Mouse (Mus musculus) mouse embryonic stem cell (cell line): ENCODE measurements around the gene Pgpep1l.

Source experiments
- in situ Hi-C, 2 experiments: fragments of 300-500 bp; cut with MboI; formaldehyde crosslinking; loops; 1 replicate in 1 of 2; 3 replicates in 1 of 2; pipeline ENCODE4 v1.14.3; 2019 to 2020; ENCODE audit warnings: low sequenced_read_pairs in 2 of 2, low pct_unique_long_range_greater_than_20kb in 1 of 2, mixed read lengths in 1 of 2; ENCODE audit not compliant: unreplicated experiment in 1 of 2

Pgpep1l gene

DNA sequence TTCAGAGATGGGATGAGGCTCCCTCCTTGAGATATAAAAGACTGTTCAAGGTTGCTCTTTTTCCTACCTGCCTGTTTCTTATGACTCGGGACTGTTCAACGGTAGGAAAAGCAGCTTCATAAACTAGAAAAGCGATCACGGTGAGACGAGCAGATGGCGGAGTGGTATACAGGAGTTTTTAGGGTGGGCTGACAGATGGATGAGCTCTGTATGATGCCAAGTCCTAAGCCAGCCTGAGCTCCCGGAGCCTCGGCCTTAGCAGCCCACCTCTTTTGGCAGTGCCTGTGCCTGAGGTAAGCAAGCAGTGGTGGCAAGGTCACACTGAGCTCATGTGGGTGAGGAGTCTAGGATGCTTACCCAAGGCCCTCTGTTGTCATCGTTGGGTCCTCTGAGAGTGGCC is 33.2 kb downstream of the Pgpep1l start:
- in situ Hi-C loops = no loop called here

DNA sequence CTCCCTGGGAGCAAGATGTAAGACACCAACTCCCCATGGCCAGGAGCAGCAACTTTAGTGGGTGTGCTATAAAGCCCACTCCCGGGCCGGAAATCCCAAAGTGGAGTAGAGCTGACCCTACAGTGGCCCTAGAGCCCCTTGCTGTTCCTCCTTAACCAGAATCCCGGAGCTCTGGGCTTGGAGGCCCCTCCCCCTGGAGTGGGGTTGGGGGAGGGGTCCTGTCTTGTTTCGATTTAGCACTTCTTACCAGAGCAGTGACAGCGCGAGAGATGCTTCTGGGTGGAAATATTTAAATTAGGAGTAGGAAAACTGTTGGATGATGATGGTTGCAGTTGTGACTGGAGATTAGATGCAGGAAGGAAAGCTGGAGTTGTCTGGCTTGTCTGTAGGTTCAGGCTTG is 35.5 kb downstream of the Pgpep1l start:
- in situ Hi-C loops = no loop called here

DNA sequence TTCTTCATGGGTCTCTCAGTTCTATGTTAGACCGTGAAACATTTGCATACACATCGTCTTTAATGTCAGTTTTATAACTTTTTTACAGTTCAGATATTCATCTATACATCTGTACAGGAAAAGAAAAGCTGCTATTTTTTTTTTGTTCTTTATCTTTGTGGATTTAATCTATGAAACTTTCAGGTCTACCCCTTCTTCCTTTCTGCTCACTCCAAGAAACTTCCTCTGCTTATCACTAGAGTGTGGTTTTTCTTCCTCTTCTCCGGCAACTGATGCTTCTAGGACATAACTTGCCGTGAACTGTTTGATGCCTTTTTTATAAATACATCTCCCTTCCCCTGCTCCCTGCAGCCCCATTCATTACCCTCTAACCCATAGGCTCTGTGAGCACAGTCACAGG is 36.4 kb downstream of the Pgpep1l start:
- in situ Hi-C loops = no loop called here

DNA sequence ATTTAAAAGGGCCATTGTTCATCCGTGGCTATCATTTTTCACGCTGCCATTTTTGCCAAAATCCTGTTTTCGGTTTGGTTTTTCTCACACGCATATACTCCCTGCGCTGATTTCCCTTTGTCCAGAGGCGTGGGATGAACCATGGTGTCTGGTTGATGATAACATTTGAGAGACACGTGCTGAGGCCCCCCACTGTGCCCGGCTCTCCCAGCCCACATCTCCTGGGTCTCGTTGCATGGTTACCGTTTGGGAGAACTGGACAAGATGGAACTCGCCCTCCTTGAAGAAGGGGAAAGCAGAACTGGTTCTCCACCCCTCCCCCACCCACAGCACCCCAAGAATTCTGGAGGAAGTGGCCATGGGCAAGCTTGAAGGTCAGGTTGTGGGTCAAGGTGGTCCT is 37.0 kb downstream of the Pgpep1l start:
- in situ Hi-C loops = no loop called here

DNA sequence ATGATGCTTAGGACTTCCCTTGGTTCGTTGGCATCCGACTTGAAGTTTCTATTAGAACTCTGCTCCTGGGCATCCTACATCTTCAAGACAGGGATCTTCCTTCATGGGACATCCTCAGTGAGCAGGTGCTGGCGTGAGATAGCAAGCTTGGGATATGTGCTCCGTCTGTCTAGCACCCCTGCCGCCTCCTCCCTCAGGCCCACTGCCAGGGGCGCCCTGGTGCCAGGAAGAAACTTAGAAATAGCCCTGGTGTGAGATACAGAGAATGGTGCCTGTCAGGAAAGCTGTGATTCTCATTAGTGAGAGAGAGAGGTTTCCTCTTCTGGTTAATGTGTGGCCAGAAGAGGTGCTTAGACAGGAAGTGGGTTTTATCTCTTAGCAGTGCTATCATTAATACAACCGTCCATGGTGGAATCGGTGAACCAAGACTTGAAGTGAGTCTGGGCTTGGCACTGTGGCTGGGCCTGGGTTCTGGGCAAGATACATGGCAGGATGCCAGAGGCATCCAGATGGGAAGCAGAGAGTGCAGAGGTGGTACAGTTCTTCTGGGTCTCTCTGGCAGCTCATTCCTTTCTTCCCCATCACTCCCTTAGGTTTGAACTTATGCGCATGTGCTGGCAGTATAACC is 38.5 kb downstream of the Pgpep1l start:
- in situ Hi-C loops = no loop called here

DNA sequence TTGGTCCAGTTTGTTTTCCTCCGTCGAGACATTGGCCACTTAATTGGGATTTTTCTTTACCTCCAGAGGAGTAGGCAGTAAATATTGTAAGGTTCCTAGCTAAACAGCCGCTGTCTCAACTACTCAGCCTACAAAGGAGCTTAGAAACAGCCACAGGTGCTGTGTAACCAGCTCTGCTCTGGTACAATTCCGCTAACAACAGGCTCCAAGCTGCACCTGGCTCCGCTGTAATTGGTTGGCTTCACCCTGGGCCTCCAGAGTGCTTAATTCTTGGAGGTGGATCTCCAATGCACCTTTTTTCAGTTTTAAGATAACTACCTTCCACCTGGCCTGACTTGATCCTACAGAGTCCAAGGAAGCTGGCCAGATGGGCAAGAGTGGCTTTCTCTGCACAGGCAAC is 40.0 kb downstream of the Pgpep1l start:
- in situ Hi-C loops = no loop called here

DNA sequence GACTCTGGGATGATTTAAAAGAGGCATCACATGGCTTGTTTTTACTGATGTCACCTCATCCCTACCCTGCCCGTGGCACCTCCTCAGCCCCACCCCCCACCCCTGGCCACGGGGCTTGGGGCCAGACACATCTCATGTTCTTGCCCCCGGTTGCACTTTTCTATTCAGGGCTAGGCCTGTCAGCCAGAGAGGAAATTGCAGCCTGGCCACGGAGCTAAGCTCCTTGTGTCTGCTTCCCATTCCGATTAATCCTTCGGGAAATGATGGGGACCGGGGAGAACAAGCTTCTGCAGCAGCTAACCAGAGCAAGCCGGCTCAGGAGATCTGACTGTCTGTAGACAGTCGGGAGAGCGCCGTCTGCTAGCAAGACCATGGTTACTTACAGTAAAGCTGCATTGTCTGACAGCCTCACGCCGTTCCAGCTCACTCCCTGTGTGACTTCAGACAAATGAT is 40.7 kb downstream of the Pgpep1l start:
- in situ Hi-C loops = no loop called here

DNA sequence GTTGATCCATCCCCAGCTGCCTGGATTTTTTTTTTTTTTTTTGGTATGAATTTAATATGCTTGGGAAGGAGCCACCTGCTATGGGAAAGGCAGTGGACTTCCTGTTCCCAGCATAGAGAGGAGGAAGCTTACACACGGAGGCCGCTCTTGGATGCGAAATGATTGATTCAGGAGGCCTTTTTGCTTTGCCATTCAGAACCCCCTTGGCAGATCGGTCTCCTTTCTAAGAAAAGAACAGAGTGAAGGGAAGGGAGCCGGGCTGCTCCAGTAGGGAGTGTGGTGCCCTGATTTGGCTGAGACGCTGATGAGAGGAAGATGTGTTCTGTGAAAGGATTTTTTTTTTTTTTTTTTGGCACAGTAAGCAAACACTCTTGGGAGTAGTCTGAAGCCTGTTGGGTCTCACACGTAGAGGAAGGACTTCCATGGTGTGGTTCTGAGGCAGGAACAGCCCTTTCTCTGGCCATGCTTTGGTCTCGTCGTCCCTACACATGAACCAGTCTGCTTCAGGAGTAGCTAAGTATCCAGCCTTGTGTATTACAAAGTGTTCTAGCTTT is 42.3 kb downstream of the Pgpep1l start:
- in situ Hi-C loops = no loop called here

DNA sequence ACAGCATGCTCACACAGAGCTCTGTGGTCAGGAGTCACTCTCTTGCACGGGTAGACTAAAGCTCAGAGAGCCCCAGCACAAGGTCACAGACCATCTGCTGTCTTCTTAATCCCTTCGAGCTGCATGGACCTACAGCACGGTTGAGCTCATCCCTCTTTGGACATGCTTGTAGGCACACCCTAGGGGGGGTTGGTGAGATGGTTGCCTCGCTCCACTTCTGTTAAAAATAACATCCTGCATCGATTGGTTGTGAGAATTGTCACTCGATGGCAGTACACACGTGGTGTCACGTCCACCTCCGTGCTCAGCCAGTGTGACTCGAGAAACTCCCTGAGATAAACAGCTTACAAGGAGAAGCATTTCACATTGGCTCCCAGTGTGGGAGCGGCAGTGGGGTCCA is 45.2 kb downstream of the Pgpep1l start:
- in situ Hi-C loops = no loop called here

DNA sequence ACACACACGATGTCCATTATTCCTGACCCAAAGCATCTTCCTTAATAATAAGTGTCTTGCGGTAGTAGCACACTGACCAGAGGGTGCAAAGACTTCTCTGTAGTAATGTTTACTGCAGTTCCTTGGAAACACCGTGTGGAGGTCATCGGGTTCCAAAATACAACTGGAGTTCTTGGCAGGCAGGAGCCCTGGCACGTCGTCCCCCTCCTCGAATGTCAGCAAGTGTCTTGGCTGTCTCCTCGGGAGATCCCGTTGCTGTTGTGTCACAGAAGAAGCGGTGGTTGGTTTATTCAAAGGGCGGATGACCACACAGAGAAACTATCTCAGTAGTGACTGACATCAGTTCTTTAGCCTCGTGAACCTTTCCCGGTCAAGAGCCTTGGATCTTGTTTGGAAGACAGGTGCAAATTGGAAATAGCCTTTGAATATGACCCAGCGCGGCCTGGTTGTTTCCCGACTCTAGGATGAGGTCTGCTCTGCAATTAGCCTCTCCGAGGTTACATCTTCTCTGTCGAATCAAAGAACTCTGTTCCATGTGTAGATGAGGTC is 48.4 kb downstream of the Pgpep1l start:
- in situ Hi-C loops = no loop called here

DNA sequence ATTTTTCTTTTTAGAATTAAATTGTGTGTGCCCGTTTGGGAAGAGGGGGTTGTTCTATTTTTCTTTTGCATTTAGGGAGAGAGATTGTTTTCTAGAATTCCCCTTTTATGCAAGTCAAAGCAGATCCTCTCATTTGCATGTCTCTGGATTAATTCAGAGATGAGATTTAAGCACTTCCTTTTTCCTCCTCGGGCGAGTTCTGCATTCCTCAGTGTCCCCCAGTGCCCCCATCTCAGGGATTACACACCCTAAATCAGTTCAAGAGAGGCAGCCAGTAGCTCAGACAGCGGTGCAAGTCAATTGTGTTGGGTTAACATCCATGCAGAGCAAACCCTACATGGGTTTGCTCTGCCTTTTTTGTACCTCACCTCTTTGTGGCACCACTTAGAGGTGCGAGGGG is 50.2 kb downstream of the Pgpep1l start:
- in situ Hi-C loops = no loop called here

DNA sequence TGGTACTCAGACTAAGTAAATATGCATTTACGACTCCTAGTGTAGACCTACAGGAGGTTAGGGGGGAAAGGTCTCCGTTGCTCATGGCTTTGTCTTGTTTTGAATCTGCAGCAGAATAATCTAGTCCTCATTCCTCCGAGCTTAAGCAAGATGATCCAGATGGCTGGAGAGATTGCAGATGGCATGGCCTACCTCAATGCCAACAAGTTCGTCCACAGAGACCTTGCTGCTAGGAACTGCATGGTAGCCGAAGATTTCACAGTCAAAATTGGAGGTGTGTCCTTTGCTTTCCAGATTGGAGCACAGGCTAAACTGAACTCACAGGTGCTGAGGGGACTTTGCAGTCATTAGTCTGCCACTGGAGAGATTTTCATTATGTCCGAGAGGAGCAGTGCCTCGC is 52.1 kb downstream of the Pgpep1l start:
- in situ Hi-C loops = no loop called here

DNA sequence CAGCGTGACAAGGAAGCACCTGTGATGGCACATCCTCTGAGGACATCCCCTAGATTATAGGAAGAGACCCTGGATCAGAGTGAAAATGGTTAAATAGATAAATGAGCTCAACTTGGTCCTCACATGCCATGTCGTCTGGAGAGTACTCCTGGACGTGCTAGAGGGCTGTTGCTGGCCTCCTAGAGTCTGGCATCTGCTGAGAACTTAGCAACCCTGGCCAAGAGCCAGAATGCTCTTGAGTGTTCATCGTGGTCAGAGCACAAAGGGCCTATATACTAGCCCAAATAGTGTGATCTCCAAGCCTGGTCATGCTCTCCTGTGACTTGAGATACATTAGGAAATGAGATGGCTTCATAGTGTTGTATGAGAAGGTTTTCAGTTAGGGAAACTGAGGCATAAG is 53.6 kb downstream of the Pgpep1l start:
- in situ Hi-C loops = no loop called here

DNA sequence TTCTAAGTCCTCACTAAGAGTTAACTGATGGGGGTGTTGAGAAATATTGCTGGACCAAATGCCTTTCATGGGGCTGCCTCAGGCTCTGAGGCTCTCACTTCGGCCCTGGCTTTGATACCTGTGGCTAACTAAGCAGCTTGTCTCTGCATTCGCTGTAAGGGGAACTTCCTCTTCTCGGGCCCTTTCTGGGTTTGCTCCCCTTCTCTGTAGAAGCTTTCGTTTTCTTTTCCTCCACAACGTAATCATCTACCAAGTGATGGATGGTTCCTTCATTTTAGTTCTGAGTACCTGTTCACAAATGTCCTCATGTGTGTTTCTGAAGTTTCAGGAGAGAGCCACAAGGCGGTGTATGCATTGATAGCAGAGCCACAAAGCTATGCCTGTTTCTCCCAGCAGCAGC is 55.0 kb downstream of the Pgpep1l start:
- in situ Hi-C loops = no loop called here

DNA sequence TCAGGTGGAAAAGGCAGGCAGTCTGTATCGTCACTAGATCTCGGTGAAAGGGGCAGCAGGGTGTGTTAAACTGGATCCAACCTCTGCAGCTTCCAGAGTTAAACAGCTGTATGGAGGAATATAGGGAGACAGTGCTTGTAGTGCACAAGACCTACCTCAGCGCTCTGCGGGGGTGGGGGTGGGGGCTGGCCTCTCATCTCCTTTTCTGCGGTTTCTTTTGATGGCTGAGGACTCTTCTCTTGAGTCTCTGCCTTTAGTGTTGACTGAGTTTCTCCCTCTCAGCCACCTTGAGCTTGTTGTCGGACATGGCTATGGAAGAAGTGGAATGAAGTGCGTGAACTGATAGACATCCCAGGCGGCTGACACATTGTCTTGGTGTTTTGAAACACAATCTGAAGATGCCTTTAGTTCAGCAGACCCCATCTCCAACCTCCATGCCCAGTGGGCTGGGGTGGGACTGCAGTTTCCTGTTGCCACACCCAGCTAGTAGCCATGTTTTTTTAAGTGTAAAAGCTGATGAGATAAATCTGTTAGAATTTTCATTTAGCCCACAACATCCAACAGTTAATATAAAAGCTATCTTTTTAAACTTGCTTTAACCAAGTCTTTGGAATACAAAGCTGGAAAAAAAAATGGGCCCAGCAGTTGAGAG is 58.1 kb downstream of the Pgpep1l start:
- in situ Hi-C loops = no loop called here

DNA sequence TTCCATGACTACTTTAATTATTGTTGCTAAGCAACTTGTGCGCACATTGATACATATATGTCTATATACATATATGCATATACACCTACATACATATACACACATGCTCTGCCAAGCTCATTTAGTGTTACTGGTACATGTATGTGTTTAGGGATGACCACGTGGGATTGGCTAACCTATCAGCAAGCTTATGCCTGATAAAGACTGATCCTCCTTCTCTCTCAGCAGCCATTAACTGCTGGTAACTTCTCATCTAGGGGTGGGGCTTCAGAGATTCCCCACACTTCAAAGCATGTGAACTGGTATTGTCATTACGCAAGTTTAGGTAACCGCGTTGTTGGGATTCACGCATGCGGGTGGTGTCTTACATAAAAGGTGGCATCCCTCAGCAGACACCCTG is 64.4 kb downstream of the Pgpep1l start:
- in situ Hi-C loops = no loop called here

DNA sequence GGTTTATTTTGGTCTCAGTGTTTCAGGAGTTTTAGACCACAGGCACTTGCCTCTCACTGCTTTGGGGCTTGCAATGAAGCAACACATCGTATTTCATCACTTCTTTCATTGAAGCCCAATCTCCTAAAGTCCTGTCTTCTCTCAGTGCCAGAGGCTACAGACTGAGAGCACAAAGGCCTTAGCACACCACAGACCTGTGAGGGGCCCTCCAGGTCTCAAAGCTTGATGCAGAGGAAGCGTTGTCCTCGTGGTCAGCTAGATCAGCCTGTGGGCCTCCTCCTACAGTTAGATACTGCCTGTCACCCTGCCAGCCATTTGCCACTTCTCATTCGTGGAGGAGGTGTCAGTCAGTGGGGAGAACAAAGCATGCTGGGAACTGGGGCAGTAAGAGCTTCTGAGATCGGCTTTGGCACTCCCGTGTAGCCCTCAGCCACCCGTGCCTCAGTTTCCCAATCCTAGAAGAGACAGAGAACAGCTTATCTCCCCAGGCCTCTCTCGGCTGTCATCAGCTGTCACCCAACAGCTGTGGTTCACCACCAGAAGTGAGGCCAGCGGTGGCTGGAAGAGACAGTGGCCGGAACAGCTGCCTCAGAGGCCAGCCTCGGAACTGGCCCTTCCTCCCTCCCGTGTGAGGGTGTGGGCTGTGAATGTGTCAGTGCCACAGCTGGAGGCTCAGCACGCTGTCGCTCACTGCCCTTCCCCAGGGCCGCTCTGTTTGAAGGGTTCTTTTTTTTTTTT is 69.9 kb downstream of the Pgpep1l start:
- in situ Hi-C loops = no loop called here

DNA sequence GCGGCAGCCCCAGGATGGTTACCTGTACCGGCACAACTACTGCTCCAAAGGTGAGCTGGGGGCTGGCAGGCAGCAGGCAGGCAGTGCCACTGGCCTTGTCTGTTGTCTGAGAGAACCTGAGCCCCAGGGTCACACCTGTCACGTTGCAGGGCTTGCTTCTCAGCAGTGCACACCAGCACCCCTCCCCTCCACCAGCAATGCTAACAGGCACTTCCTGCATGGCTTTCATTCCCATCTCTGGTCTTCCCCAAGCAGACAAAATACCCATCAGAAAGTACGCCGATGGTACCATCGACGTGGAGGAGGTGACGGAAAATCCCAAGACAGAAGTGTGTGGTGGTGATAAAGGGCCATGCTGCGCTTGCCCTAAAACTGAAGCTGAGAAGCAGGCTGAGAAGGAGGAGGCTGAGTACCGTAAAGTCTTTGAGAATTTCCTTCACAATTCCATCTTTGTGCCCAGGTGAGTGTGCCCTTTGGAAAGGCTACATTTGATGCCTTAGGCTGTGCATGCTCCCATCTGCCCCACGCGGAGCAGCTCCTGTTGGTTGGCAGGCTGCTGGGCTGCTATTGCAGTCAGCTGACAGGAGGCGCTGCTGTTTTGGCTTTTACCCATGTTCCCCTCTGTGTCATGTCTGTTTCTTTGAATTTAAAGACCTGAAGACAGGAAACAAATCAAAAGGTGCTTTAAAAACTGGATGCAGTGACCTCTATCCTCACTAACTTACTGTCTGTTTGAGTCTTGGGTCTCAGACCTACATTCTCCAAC is 74.2 kb downstream of the Pgpep1l start:
- in situ Hi-C loops = no loop called here

DNA sequence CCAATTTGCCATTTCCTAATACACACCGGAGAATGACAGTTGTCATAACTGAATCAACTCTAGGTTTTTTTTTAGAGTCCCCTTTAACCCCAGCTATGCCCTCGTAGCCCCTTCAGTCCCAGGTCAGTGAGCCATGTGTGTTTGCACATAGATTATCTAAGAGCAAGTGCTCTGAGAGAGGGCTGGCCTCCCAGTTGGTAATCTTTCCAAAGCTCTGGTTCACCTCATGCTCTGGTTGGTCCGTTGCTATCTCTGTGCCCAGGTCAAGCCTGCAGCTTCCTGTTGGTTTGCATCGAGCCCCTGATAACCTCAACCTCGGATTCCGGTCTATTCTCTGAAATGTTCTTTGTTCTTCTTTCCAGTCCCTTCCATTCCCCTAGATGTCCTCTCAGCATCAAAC is 74.8 kb downstream of the Pgpep1l start:
- in situ Hi-C loops = no loop called here
